Mouse (Mus musculus) kidney, postnatal 4 days (tissue): ENCODE results near the gene Jak1.
A peak's percentile ranks its signal among the peaks of the same experiment; 100 is the strongest.
"Not testable (repeated sequence)": the region's sequence is repeated elsewhere in the genome, so short reads cannot be mapped to it uniquely, and the experiment has no call there.

Experiments used
- DNase-seq, 2 experiments: peaks; one replicate each; pipeline ENCODE4 v3.0.0; 2021; ENCODE audit warnings: mixed read lengths in 2 of 2

The Jak1 gene

DNA sequence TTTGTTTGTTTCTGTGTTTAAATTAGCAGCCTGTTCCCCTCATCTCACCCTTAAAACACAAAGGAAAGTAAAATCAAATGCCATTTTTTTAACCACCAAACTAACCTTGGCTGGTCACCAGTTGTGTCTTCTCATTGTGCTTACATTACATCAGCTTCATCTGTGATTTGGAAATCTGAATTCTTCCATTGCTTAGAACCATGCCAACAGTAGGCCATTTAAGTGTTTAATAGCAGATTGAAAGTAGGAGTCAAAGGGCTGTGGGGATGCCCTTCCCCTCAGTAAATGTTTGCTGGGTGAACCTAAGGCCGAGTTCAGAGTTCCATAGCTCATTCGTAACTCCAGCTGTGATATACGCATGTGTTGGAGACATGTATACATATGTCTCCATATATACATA, 10.8 kb upstream of the Jak1 start:
- DNase-seq = no peak

DNA sequence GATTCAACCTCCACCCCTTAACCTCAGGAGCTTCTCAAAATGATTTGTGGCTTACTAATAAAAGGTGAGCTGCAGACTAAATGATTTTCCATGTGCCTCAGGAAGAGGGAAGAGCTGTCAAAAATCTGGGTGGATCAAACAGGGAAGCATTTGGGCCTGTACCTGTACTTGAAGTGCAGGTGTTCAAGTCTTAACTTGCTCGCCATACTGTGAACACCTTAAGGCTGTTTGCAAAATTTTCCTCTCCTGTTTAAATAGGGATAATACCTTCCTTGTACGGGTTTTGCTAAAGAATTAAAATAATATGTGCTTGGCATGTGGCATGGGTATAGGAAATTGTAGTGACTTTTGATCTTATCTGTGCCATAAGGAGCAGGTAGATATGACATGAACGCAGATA, 5.7 kb upstream of the Jak1 start:
- DNase-seq = no peak

DNA sequence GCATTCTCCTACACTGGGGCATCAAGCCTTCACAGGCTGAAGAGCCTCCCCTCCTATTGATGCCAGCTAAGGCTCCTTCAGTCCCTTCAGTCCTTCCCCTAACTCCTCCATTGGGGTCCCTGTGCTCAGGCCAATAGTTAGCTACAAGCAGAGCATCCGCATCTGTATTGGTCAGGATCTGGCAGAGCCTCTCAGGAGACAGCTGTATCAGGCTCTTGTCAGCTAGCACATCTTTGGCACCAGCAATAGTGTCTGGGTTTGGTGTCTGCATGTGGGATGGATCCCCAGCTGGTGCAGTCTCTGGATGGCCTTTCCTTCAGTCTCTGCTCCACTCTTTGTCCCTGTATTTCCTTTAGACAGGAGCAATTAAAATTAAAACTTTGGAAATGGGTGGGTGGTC, 3.4 kb upstream of the Jak1 start:
- not testable (repeated sequence) for DNase-seq

DNA sequence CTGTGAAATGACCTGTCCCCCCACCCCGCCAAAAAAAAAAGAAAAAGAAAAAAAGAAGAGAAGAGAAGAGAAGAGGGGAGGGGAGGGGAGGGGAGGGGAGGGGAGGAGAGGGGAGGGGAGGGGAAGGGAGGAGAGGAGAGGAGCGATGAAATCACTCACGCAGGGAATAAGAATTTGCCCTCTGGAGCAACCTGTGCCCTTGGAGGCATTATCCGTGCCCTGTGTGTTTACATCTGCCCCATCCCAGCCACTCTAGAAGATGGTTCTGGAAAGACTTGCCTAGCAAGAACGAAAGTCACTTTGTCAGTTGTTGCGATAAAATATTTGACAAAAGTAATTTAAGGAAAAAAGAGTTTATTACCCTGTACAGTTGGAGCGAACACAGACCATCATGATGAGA, 441 bp upstream of the Jak1 start:
- DNase-seq = no peak

DNA sequence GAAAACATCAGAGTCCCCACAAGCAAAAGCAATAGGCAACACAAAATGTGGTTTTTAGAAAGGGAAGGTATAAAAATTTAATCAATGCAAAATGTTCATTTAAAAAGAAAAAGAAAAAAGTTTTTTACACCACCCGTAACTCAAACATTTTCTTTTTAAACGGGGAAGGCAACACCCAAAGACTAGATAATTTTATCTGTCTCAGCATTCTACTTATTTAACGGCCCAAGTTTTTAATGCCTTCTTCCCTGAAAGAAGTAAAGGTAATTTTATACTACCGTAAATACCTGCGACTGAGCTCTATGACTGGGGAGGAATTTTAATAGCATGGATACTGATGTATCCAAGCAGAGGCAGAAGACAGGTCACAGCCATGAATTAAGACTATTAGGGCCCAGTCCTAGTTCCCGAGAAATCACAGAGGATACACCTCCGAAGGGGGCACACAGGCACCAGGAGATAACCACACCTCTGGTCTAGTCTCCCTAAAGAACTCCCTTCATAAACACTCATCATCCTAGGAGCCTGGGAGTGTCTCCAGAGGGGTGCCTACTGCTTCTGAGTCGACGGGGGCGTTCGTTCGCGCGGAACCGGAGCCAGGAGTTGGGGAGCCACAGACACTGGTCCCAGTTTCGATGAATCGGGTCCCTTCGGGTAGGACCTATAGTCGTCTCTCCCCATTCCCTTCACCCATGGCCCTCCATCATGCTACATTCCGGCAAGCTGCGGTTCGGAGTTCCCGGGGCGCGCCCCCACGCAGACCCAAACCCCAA, 928 bp downstream of the Jak1 start:
- no peak for DNase-seq

DNA sequence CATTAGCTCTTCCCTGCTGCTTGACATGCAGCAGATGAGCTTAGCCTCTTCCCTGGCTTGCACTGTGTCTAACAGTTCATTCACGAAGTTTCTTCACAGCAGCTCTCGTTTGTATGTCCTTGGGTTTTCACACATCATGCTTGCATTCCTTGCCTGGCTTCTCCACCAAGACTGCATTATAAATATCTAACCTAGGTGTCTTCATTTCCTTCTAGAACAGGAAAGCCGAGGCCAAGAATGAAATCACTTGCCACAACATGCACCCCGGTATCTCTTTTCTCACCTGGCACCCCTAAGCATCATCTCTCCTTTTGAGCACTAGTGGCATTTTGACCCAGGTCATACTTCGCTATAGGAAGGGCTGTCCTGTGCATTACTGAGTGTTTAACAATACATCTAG, 3.5 kb downstream of the Jak1 start:
- DNase-seq = no peak

DNA sequence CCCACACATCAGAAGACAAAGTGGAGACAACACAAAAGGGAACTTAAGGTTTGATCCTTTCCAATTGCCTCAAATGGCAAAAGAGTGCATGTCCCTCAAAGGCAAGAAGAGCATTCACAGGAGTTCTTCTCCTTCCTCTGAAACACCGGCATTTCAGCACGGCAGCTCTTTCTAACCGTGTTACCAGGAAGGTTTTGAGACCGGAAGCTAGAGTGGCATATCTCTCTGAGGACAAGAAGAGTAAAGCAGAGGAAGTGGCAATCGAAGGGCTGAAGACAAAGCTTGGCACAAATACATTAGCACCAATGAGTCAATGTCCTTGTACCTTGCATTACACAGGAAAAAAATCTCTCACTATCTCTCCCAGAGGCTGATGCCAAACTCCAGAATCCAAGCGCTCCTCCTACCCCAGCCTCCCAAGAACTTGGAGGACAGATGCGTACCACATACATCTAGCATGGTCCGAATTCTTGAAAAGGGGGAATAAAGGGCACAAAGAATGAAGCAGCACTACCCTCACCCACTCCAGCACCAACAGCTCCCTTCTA, 4.3 kb downstream of the Jak1 start:
- no peak for DNase-seq

DNA sequence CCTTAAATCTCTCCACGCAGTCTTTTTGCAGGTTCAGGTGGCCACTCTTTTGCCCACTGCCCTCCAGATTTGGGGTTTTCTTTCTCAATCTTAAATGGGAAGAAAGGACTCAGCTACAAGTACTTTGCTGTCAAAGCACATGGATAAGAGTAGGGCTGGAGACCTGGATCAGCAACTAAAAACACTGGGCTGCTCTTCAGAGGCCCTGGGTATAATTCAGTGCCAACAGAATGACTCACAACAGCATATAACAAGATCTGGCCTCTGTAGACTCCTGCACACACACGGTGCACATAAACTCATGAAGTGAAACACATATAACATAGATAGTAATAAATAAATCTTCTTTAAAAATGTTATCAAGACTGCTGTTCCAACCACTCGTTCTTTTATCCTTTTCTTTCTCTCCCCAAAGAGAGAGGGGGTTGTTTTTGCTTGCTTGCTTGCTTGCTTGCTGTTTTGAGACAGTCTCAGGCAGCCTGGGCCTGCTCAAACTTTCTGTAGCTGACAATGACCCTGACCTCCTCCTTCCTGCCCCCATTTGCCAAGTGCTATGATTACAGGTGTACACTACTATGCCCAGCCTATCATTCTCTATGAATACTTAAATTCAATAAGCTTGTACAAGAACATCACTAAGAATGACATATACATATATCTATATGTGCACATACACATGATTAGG, 8.4 kb downstream of the Jak1 start:
- no peak for DNase-seq

DNA sequence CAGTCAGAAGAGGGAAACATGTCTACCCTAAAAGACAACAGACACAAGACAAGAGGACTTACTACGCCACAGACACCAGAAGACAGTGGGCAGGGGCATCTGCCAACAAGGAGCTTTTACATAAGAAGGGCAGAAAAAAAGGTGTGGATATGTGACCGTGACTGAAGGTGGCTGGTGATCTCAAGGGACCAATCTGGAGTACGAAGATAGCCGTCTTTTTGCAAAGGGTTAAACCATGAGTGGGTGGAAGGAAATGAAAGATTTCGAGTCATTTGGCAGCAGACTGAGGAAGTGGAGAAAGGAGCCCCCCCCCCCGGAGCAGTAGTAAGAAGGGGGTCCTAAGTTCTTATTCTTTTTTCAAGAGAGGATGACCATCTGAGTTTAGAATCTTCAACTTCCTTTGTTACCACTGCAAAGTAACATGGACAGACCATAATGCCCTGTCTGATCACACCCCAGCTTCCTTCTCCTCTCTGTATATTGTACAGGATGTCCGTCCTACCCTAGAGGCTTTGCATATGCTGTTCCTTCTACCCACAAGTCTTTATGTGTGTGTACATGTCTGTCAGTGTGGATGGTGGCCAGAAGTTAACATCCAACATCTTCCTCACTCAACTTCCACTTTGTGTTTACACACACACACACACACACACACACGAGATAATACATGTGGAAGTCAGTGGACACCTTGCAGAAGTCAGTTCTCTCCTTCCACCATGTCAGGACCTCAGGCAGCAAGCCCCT, 10.3 kb downstream of the Jak1 start:
- DNase-seq = no peak

DNA sequence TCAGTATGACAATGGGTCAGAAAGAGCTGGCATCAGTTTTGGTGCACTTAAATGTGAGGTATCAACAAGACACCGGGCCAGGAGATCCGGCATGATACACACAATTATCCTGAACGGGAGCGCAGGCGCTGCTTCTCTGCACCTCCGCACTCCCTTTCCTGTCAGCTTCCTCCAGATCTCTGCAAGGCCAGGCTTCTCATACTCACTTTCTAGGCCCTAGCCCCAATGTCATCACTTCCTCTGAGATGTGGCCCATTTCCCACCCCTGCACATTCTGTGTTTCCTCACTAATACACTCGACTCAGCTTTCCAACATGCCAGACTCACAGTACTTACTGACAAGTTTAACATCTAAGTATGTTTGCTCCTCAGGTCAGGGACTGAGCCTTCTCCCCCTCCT, 11.1 kb downstream of the Jak1 start:
- peak in 1 of 2 experiments; percentile 17 for DNase-seq

DNA sequence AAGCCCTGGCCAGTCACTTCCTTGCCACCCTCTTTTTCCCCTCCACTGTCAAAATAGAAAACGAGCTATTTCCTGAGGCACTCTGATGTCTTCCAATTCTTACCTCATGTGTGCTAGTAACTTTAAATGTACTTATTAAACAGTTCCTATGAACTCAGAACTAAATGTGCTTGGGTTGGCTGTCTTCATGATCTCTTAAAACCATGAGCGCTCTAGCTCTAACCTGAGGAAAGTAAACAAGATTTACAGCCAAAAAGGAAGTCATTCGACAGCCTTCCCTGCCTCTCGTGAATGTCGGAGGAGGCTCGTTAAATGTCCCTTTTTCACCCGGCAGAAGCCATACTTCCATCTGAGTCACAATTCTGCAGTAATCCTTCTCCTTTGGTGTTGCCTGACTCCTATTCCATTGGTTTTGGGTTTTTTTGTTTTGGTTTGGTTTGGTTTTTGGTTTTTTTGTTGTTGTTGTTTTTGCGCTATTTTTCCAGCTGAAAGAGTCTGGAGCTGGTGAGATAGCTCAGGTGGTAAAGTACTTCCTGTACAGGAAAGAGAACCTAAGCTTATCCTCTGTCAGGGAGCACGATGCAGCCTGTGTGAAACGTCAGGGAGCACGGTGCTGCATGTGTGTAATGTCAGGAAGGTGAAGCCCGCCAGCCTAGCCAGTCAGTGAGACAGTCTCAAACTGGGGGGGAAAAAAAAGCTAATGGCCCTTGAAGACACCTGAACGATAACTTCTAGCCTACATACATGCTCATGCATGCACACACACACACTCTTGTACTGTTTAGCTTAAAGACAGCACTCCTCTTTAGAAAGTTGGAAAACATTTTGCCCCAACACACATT, 12.1 kb downstream of the Jak1 start:
- no peak for DNase-seq

DNA sequence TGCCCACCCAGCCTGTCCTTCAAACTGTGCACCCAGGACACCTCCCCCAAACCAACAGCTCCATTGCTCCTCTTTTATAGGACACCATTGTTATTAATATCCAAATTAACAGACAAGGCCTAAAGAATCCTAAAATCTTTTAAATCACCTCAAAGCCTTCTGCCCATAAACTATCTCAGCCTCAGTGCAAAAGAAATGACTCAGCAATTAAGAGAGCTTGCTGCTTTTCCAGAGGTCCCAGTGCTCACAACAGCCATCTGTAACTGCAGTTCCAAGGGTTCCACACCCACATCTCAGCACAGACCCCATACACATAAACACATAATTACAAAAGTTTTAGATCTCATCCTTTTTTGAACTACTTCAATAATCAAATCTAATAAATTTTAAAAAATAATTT, 13.1 kb downstream of the Jak1 start:
- no peak for DNase-seq

DNA sequence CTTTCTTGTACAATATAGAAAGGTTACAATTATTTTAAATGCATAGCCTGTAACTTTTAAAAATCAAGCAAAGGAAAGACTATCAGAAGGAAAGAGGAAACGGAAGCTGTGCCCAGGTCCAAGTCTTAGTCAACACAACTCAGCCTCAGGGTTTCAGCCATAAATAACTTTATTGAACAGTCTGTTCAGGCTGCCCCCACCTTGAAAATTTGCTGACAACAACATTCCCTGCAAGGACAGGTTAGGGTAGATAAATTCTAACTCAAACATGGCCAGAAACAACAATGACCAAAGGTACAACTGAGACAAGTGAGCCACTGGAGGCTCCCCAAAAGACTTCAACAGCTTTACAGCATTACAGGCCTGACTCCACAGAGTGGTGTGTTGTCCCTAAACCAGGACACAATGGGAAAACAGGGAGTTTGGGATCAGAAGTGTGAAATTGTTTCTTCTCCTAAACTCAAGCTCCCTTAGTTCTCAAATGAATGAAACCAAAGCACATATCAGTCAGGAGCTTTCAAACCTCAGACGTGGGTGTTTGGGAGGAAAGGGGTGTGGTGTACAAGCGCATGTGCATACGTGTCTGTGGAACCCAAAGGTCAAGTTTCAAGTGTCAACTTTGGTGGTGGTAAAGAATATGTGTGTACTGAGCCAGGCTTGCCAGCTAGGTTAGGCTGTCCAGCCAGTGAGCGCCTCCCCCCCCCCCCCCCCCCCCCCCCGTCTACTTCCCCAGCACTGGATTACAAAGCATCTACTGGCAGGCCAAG, 14.9 kb downstream of the Jak1 start:
- DNase-seq = no peak

DNA sequence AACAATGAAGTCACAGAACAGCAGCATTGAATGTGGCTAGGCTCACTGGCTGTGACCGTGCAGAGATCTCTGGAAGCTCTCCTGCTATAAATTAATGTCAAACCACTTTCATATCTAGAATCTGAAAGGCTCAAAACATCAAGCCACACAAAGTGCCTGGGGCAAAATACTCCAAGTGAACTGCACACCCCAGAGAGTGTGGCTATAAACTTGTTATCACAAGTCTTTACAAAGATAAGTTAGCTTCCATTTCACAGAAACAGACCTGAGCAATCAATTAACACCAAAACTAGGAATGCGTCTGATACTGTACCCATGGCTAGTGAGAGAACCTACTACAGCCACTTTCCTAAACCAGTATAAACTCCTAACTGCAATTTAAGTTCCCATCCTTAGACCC, 17.7 kb downstream of the Jak1 start:
- DNase-seq = no peak

DNA sequence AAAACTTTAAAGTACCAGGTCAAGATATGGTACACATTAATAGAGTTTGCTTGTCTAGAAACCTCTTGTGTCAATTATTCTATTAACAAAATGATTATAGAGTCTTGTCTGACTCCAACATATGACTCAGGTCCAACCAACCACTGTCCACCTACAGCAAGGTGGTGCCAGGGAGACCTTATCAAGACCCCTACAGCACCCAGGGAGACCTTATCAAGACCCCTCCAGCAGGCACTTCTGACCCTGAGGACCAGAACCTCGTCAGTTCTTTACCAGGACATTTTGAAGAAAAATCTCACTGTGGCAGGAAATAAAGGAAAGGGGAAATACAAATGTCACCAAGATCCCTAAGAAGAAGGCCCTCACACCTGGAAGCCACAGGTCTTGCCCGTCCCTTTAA, 18.5 kb downstream of the Jak1 start:
- DNase-seq = no peak

DNA sequence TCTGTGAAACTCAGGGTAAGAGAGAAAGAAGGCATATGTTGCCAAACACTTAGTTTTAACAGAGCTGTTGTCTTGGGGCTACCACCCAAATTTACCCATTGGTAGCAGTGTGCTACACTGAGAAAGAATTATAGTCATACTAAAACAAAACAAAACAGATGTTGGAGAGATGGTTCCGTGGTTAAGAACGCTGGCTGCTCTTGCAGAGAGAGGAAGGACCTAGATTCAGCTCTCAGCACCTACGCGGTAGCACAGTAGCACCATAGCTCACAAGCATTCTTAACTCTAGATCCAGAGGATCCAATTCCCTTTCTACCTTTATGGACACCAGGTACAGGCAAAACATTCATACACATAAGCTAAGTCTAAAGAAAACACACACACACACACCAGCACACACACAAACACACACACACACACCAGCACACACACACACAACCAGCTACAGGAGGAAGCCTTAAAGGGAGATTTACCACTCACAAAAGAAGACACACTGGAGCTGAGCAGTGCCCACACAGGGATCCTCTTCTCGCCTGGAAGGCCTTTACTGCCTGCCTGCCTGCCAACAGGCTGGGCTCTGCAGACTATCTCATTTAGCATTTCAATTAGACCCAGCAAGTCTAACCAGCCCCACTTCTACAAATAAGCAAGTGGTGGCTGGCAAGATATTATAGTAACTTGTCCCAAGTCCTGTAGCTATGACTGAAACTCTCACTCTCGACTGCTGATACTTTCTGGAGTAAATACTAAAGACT, 20.6 kb downstream of the Jak1 start:
- DNase-seq = no peak

DNA sequence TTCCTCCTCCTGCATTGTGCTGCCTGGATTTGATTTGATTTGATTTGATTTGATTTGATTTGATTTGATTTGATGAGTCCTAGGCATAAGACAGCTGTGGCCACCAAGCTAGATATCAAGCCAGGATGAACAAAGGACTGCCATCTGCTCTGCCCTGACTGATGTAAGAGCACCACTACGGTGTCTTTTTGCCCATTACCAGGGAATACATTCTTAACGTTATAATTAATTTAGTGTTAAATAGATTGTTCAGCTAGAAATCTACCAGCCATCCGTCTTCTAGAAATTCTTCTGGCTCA, 24.3 kb downstream of the Jak1 start:
- no peak for DNase-seq

DNA sequence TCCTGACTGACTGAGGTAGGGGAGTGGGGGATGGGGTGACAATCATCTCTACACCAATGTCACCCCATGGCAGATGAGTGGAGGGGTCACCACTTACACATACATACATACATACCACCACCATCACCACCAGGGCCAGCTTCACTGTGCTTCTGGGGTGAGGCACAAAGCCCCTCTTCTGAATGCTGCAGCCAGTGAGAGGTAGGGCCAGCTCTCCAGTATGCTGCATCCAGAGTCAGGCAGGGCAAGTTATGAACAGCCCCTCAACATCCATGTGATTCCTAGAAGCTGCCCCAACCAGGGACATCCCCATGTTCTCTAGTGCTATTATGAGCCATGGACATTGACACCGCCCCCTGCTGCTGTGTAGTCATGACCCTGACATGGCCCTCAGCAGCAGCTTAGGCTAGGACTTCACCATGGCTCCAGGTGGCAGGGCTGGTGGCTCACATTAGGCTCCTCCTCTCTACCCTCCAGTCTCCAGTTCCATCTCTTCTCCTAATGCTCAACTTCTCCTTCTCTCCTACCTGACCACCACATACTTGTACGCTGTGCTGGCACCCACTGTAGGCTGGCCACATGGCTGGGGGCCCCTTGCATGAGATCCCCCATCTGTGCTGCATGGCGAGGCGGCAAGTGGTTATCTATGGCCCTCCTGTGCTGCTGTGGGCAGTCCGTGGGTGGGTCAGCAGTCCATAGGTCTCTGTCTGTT, 24.8 kb downstream of the Jak1 start:
- DNase-seq = no peak

DNA sequence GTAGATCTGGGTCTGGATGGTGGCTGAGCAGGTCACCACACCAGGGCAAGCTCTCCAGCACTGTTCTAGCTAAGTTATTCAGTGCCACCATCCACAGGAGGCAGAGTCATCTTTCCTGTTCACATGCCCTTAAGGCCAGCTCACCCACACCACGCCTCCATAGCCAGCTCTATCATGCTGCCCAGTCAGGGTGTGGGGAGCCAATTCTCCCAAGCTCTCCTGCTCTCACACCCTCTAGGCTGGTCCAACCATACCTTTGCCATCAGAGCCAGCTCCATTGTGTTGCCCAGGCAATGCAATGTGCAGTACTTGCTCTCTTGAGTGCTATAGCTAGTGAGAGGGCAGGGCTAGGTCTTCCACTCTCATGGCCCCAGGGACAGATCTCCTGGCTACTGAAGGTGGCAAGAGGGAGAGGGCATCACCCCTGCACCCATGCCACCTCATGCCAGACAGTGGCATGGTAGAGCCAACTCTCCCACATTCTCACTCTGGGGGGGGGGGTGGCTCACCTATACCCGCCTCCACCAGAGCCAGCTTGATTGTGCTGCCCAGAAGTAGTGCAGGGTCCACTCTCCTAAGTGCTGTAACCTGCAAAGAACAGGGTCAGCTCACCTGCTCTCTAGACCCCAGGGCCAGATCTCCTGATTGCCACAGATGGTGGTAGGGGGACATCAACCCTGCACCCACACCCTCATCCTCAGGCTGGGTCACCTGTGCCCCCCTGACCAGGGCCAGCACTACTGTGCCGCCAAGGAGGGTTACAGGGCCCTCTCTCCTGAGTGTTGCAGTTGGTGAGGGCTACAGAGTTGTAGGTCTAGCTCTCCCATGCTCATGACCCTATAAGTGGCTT, 25.5 kb downstream of the Jak1 start:
- DNase-seq = no peak

DNA sequence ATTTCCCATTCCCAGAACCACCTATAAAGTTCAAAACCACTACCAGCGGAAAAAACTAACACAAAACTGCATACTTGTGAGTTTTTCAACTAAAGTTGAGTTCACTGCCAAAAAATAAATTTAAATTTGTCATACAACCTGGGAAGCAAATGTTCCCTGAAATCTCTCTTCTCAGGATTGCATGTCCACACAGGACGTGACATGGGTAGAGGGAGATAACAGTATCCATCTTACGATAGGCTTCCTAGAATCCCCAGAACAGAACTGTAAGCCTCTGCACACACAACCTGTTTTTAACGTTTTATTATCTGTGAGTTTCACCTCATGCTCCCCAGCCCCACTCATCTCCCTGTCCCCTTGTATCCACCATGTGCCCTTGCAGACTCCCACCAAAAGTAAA, 26.5 kb downstream of the Jak1 start:
- no peak for DNase-seq
